Comparison of ENCODE assay signal across 10 mouse cellular contexts in genomic region chr3:83769036-83769410, GRCm38 (mm10). TPM values are rescaled to one million over a fixed set of nuclear protein-coding genes. Genes with fewer than 3 reads are reported as not detected.
DNase-seq lines count a peak whose midpoint lies in the region; ATAC-seq lines count a peak whose summit lies in the region.
"Had no signal": no experiment of that assay in that cellular context is flagged by ENCODE, and none has a peak within 500 bp of the region (broad histone marks: within the 10 kb centered on the region; RNA-seq: fewer than 3 reads in every experiment).

No protein-coding gene starts in this region.

- peaks cover 9% of the 10 kb centered on the region for H3K4me1 ChIP-seq in heart, embryonic 12.5 days (replicated peaks)
- peaks cover 3% of the 10 kb centered on the region for H3K4me1 ChIP-seq in hindbrain, embryonic 11.5 days (replicated peaks; ENCODE audit: control insufficient read depth, insufficient read depth, low read length)
- peaks cover 43% of the 10 kb centered on the region for H3K4me1 ChIP-seq in midbrain, embryonic 13.5 days (replicated peaks)

- no peak for ATAC-seq in heart, embryonic 12.5 days (ENCODE audit: insufficient number of reproducible peaks, low FRiP score)
- ATAC-seq in hindbrain, embryonic 11.5 days (ENCODE audit: low FRiP score): no peak
- ATAC-seq in midbrain, embryonic 13.5 days: no peak

- no peak overlapping the region for H3K27ac ChIP-seq in heart, embryonic 12.5 days (ENCODE audit: poor library complexity, severe bottlenecking)
- H3K27ac ChIP-seq in hindbrain, embryonic 11.5 days (ENCODE audit: low read depth, low read length): peak overlapping the region; percentile 47; the same call in 1 of the 2 replicates
- no peak overlapping the region for H3K27ac ChIP-seq in midbrain, embryonic 13.5 days

- peaks cover 39% of the 10 kb centered on the region for H3K27me3 ChIP-seq in heart, embryonic 12.5 days (replicated peaks)
- H3K27me3 ChIP-seq in hindbrain, embryonic 11.5 days (ENCODE audit: control insufficient read depth, insufficient read depth, low read length): no peaks in the 10 kb centered on the region
- 0 out of 2 replicates have a peak, but pooled peaks cover 3% of the 10 kb centered on the region for H3K27me3 ChIP-seq in midbrain, embryonic 13.5 days

- no peak overlapping the region for H3K9ac ChIP-seq in heart, embryonic 12.5 days
- H3K9ac ChIP-seq in hindbrain, embryonic 11.5 days (ENCODE audit: low read depth, low read length): peak overlapping the region; percentile 48
- peak overlapping the region; percentile 46 for H3K9ac ChIP-seq in midbrain, embryonic 13.5 days (replicated peaks)

- H3K36me3 ChIP-seq in heart, embryonic 12.5 days: no peaks in the 10 kb centered on the region
- no peaks in the 10 kb centered on the region for H3K36me3 ChIP-seq in hindbrain, embryonic 11.5 days (ENCODE audit: control insufficient read depth, insufficient read depth, low read length)
- H3K36me3 ChIP-seq in midbrain, embryonic 13.5 days: peaks cover 21% of the 10 kb centered on the region

- intact Hi-C loops in heart, postnatal 25 days (cut with DNase I): no loop called here

- DNase-seq in heart, postnatal 25 days (ENCODE audit: low spot score): no peak
- peak; percentile 86 for DNase-seq in embryo, embryonic 10 days (ENCODE audit: low spot score)
- DNase-seq in hindbrain, embryonic 11.5 days (ENCODE audit: low spot score): no peak
- no peak for DNase-seq in c-Kit-positive CD71-positive TER-119-positive erythroid progenitor cells, embryonic 14.5 days (ENCODE audit: low spot score)
- DNase-seq in right cerebral cortex, postnatal 36 days (ENCODE audit: low spot score in 2 of 2): no peak
- DNase-seq in right cerebral cortex, postnatal 4 days: no peak

- H3K9me3 ChIP-seq in heart, embryonic 12.5 days (replicated peaks): no peaks in the 10 kb centered on the region
- no peaks in the 10 kb centered on the region for H3K9me3 ChIP-seq in hindbrain, embryonic 11.5 days (ENCODE audit: control insufficient read depth, low read length)
- no peaks in the 10 kb centered on the region for H3K9me3 ChIP-seq in midbrain, embryonic 13.5 days

- peak overlapping the region; percentile 28 for H3K4me3 ChIP-seq in heart, embryonic 12.5 days
- peak overlapping the region; percentile 67 for H3K4me3 ChIP-seq in hindbrain, embryonic 11.5 days (ENCODE audit: low read depth, low read length)
- H3K4me3 ChIP-seq in midbrain, embryonic 13.5 days (replicated peaks): peak overlapping the region; percentile 25

- WGBS in heart, embryonic 12.5 days: 23% methylated on average over 10 of the region's 10 CpGs
- 5% methylated on average over 10 of the region's 10 CpGs for WGBS in hindbrain, embryonic 11.5 days
- 3% methylated on average over 10 of the region's 10 CpGs for WGBS in midbrain, embryonic 13.5 days

- peak overlapping the region; percentile 34 for H3K4me2 ChIP-seq in heart, embryonic 12.5 days
- H3K4me2 ChIP-seq in hindbrain, embryonic 11.5 days (replicated peaks; ENCODE audit: low read depth, low read length): peak overlapping the region; percentile 89
- peak overlapping the region; percentile 91 for H3K4me2 ChIP-seq in midbrain, embryonic 13.5 days (replicated peaks)

RNA-seq across cellular contexts. Expression of gene Sfrp2, which starts 2.9 kb away (rescaled TPM):
- polyA plus RNA-seq in heart, embryonic 12.5 days (2016; fragmentation: Nextera tagmentation; extraction: Ambion mirVana): 141 and 179 TPM in 2 replicates
- total RNA-seq in heart, postnatal 25 days (2021): 1 to 10 TPM; 5.1 to 7.1 TPM
- polyA plus RNA-seq in hindbrain, embryonic 11.5 days (2014; fragmentation: Nextera tagmentation; extraction: Ambion mirVana): 94.1 and 94.4 TPM in 2 replicates
- 35.7 and 41.2 TPM in 2 replicates for polyA plus RNA-seq in midbrain, embryonic 13.5 days (2015; fragmentation: Nextera tagmentation; extraction: Ambion mirVana)
- total RNA-seq: liver, adult 2 months; neutrophil, adult 5-6 weeks had no signal

Comparison
In these comparisons a context has a peak if more than half of its experiments do, and no peak if none do; other contexts are left out.
1. H3K4me2 ChIP-seq: peak in every context shown above with its lines; median percentile 91 in midbrain, embryonic 13.5 days; 89 in hindbrain, embryonic 11.5 days; 34 in heart, embryonic 12.5 days.